Comparison of ENCODE assay signal across 16 mouse cellular contexts in genomic region chr9:74825102-74825501, GRCm38 (mm10). TPM values are rescaled to one million over a fixed set of nuclear protein-coding genes. Genes with fewer than 3 reads are reported as not detected.
"Had no signal": no experiment of that assay in that cellular context is flagged by ENCODE, and none has a peak within 500 bp of the region (broad histone marks: within the 10 kb centered on the region; RNA-seq: fewer than 3 reads in every experiment).

No protein-coding gene starts in this region.

- ATAC-seq: intestine, postnatal 0 days; midbrain, embryonic 16.5 days had no signal

- H3K9ac ChIP-seq: limb, embryonic 12.5 days; liver, embryonic 14.5 days; midbrain, embryonic 12.5 days had no signal

- H3K36me3 ChIP-seq: limb, embryonic 12.5 days; midbrain, embryonic 12.5 days had no signal

- H3K4me2 ChIP-seq: limb, embryonic 12.5 days; midbrain, embryonic 12.5 days had no signal

- H3K27me3 ChIP-seq: midbrain, embryonic 12.5 days had no signal

- DNase-seq: kidney, adult 8-10 months; kidney, postnatal 25 days; layer of hippocampus, adult 9-11 months; layer of hippocampus, postnatal 36 days; lung, adult 18-20 months; lung, postnatal 4 days; right cerebral cortex, postnatal 4 days; thymus, postnatal 4 days had no signal

- H3K27ac ChIP-seq: limb, embryonic 12.5 days; liver, embryonic 14.5 days; midbrain, embryonic 12.5 days; stomach, postnatal 0 days had no signal

- H3K4me3 ChIP-seq: limb, embryonic 12.5 days; midbrain, embryonic 12.5 days had no signal

- H3K9me3 ChIP-seq: limb, embryonic 12.5 days; midbrain, embryonic 12.5 days had no signal

RNA-seq across cellular contexts. Expression of gene Onecut1, which starts 36.6 kb away (rescaled TPM):
- total RNA-seq: megakaryocyte-erythroid progenitor cell, adult 5-6 weeks had no signal
- polyA plus RNA-seq: lung, embryonic 16.5 days had no signal
